Mouse (Mus musculus) splenic B cell, adult 2 months (primary cell): Measurements from ENCODE around the gene Prok1.

Experiments
- DNase-seq: peaks from one replicate; pipeline ENCODE4 v3.0.0-alpha.2; 2011; ENCODE audit warnings: low read depth, low spot score
- H3K27me3 ChIP-seq: 2 replicates; pipeline ENCODE4 v1.6.1; 2012; ENCODE audit warnings: mild to moderate bottlenecking, low read length, moderate library complexity, mixed read lengths; ENCODE audit not compliant: control insufficient read depth, poor library complexity, insufficient read depth, severe bottlenecking
- H3K36me3 ChIP-seq: 2 replicates; pipeline ENCODE4 v1.6.1; 2012; ENCODE audit warnings: mild to moderate bottlenecking, low read length, moderate library complexity, mixed read lengths; ENCODE audit not compliant: control insufficient read depth, poor library complexity, insufficient read depth, severe bottlenecking

Prok1 gene

GRCm38 (mm10) chr3:107253925-107254324, 14.4 kb upstream of the Prok1 start:
- DNase-seq, result no peak
- H3K27me3 ChIP-seq, result no peaks in the 10 kb centered on the region
- H3K36me3 ChIP-seq, result no peaks in the 10 kb centered on the region

- DNase-seq, result no peak
- Histone ChIP-seq H3K36me3 (no peaks in the 10 kb centered on the region), H3K27me3 (no peaks in the 10 kb centered on the region)
Observed at GRCm38 (mm10) chr3:107252035-107252434, 12.5 kb upstream of the Prok1 start.

GRCm38 (mm10) chr3:107250320-107250719, 10.8 kb upstream of the Prok1 start:
- Histone ChIP-seq H3K36me3 (no peaks in the 10 kb centered on the region), H3K27me3 (no peaks in the 10 kb centered on the region)
- DNase-seq, result no peak

DNA sequence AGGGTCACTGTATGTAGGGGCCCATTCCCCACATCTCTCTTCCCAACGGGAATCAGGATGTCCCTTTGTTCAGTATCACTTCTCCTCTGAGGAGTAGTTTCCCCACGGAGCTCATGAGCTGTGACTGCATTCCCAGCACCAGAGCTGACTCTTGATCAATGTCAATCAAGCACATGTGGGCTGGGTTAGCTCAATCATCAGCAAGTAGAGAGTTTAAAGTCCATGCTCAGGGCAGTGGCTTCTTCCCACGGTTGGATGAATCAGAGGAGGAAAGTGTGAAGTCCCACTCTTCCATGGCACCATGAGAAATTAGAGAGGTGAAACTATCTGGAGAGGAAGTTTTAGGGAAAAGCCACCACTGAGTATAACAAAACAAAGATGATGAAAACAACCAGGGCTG, 9.5 kb upstream of the Prok1 start:
- Histone ChIP-seq H3K36me3 (no peaks in the 10 kb centered on the region), H3K27me3 (no peaks in the 10 kb centered on the region)
- no peak for DNase-seq

- Histone ChIP-seq H3K27me3 (no peaks in the 10 kb centered on the region), H3K36me3 (no peaks in the 10 kb centered on the region)
Observed at GRCm38 (mm10) chr3:107246876-107247275, 7.4 kb upstream of the Prok1 start.

DNA sequence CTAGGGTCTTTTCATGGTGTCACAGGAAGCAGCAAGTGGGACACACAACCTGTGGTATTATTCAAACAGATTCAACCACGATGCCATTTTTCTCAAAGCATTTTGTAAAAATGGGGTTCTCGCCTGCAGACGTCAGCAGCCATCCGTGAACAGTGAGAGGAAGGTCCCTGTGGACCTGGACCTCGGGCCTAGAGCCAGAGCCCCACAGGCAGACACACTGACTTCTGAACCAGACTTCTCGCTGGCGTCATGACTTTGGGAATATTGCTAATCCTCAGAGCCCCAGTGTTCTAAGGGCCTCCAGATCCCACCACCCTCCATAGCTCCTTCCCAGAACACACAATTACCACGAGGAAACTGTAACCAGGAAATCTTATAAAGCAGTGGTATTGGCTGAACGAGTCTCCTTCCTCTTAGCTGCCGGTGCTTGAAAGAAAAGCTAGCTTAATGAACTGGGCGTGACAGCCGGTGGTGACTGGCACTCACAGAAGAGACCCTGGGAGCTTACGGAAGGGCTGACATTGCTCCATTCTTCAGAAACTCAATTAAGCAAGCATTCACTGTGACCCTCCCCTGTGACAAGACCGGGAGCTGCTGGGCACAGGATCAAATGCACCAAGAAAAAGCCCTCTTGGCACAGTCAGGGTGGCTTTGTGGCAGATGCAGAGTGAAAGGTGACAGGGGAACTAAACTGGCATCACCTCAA, 2.0 kb upstream of the Prok1 start:
- Histone ChIP-seq H3K36me3 (no peaks in the 10 kb centered on the region), H3K27me3 (no peaks in the 10 kb centered on the region)
- no peak for DNase-seq

More at GRCm38 (mm10) chr3:107246876-107247275, 7.4 kb upstream of the Prok1 start:
- no peak for DNase-seq

DNA sequence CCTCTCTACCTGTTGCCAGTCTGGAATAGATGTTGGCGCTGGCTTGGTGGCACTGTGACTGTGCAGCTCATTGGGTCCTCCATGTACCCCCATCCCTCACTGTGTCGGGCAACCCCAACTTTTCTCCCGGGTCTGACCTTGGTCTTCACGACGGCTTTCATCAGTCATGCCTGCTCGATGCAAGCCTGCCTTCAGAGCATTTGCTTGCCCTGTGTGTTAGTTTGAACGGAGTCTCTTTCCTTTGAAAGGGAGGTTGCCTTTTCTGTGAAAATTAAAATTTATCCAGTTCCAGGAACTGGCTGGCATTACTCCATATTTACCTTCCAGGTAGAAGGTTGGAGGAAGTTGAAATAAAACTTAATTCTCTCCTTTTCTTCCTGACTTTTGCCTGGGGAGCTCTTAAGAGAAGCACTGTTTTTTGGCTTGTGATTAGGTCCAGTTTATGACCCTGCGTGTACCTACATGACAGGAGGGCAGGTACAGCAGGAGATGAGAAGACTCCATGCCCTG, 981 bp downstream of the Prok1 start:
- H3K27me3 ChIP-seq, result no peaks in the 10 kb centered on the region
- no peak for DNase-seq
- H3K36me3 ChIP-seq, result no peaks in the 10 kb centered on the region

DNA sequence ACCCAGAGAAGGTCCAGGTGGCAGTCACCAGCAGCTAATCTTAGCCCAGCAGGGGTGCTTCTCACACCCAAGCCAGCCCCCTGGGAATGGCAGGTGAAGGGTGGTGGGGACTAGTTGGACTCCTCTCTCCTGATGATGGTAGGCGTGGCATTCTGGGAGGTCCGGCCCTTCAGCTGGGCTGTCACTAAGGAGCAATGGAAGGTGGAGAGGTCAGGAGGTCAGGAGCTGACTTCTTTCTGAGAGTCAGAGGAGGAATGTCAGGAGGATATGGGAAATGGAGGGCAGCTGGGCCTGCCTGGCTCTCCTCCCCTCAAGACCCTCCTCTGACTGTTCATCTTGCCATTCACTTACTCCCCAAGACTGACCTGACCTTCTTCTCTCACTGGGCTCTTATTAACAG, 1.5 kb downstream of the Prok1 start:
- Histone ChIP-seq H3K27me3 (no peaks in the 10 kb centered on the region), H3K36me3 (no peaks in the 10 kb centered on the region)
- no peak for DNase-seq

DNA sequence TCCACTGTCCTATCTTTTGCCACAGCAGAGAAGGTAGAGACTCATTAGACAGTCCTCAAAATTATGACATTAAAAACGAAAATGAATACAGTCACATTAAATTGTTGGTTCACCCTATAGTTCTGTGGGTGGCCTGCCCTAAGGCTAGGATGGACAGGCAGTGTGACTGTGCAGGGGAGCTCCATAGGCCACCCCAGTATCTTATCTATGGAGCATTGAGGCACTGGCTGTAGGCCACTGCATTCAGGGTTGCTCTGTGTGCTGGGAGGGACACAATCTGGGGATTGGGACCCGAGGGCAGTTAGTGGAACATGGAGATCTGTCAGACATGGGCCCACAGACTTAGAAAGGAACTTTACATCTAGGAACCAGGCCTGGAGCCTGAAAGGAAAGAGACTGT, 5.6 kb downstream of the Prok1 start:
- Histone ChIP-seq H3K36me3 (no peaks in the 10 kb centered on the region), H3K27me3 (no peaks in the 10 kb centered on the region)
- DNase-seq, result no peak

- no peaks in the 10 kb centered on the region for H3K27me3 ChIP-seq
- no peaks in the 10 kb centered on the region for H3K36me3 ChIP-seq
- peak; percentile 90 for DNase-seq
Observed at GRCm38 (mm10) chr3:107233351-107233813, 6.1 kb downstream of the Prok1 start.

DNA sequence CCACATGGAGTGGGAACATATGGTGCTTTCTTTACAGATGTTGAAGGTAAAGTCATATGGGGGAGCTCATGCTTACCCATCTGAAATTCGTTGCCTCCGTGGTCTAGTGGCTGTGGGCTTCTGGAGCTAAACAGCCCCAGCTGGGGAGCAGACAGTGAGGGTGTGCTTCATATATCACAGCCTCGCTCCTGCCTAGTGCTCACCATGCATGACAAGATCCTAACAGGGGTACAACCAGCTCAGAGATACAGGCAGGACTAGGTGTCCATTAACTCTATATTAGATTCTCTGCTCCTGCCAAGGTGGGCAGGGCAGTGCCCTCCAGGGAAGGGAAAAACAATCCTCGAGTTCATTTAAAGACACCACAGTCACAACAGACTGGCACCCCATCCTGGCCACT, 8.3 kb downstream of the Prok1 start:
- DNase-seq, result no peak
- no peaks in the 10 kb centered on the region for H3K36me3 ChIP-seq
- H3K27me3 ChIP-seq, result no peaks in the 10 kb centered on the region

DNA sequence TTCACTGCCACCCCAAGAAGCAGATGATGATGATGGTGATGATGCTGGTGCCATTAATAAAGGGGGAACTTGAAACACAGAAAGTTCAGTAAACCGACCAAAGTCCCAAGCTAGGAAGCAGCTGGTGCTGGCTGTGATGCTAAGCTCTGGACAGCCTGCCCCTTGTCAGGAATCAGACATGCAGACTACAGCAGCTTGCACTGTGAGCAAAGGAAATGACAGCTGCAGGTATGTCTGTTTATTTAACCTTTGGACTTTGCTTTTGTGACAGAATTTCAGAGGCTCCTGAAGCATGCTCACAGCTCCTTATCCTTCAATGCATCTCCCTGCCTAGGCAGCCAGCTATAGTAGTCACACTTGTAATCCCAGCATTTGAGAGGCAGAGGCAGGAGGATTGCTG, 9.0 kb downstream of the Prok1 start, which contains the start of gene A630076J17Rik:
Gene A630076J17Rik, plus strand, starts transcription at position 88 of the 400 bp plus-strand sequence.
- DNase-seq, result no peak
- Histone ChIP-seq H3K36me3 (no peaks in the 10 kb centered on the region), H3K27me3 (no peaks in the 10 kb centered on the region)

DNA sequence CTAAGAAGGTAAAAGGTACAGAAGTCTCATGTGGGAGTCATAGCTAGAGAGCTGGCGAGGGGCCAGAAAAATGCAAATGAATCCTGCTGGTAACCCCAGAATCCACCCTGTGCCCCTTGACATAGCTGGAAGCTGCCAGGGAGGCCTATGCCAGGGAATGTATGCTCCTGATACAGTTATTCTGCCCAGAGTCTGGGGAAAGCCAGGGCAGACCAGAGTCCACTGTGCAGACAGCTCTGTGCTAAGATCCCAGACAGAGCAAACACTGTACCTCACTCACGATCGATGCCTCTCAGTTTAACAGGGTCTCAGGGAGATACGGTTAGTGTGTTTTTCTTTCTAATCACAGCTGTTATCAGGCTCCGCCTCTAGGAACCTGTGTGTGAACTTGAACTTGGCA, 9.7 kb downstream of the Prok1 start:
- Histone ChIP-seq H3K27me3 (no peaks in the 10 kb centered on the region), H3K36me3 (no peaks in the 10 kb centered on the region)
- DNase-seq, result no peak

- H3K36me3 ChIP-seq, result no peaks in the 10 kb centered on the region
- DNase-seq, result no peak
- no peaks in the 10 kb centered on the region for H3K27me3 ChIP-seq
Observed at GRCm38 (mm10) chr3:107229221-107229620, 10.3 kb downstream of the Prok1 start.

DNA sequence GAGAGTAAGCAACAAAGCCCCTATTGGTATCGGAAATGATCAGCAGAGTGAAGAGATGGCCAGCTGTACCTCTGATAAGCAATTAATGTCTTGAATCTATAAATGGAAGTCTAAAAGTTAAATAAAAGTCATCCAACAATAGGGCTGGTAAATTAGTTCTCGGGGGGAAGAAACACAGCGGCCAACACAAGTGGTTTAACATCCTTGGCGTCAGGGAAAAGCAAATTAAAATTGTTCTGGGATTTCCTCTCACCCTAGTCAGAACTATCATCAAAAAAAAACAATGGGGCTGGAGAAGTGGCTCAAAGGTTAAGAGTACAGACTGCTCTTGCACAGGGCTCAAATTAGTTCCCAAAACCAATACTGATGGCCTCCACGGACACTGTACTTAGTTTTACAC, 13.7 kb downstream of the Prok1 start:
- Histone ChIP-seq H3K27me3 (no peaks in the 10 kb centered on the region), H3K36me3 (no peaks in the 10 kb centered on the region)
- DNase-seq, result no peak

DNA sequence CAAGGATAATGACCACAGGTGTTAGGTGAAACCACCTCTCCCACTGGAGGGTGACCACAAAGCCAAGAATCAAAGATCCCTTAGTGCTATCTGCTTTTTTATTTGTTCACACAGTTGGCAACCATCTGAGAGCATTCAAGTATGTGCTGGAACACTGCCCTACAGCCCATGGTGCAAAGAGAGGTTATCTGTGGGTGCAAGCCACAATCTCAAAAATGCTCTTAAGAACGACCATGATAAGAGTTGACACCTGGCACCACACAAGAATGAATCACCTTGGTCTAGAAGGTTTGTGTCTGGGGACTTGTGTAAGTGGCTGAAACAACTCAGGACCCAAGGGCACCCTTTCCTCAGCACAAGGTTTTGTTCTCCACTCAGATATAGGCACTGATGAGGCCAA, 16.3 kb downstream of the Prok1 start:
- DNase-seq, result no peak
- Histone ChIP-seq H3K36me3 (no peaks in the 10 kb centered on the region), H3K27me3 (no peaks in the 10 kb centered on the region)
